ENCODE assay signal across 7 mouse cellular contexts in the genomic region with DNA sequence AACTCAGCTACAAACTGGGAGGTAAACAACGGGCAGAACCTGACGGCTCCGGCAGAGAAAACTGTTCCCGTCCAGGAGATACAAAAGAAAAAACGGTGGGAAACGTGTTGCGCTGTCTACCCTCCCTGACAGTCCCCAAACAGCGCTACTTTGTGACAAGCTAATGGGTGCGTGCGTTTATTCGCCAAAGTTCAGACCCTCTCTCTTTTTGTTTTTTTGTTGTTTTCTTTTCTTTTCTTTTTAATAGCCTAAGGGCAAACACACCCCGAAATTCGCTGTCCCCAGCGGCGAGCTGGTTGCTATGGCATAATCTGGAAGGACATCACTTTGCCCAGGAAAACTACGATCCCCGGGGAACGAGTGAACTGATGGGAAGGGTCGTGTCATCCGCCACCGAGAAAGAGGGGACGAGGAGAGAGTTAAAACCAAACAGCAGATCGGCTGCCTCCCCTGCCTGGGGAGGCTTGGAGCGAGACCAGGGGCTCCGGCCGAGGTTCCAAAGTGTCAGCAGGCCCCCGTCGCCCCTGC. TPM values are rescaled to one million over a fixed set of nuclear protein-coding genes. Genes with fewer than 3 reads are reported as not detected.
DNase-seq lines count a peak whose midpoint lies in the region; ATAC-seq and TF ChIP-seq lines count a peak whose summit lies in the region.

No protein-coding gene starts in this region.

- peak overlapping the region; percentile 74 for H3K4me2 ChIP-seq in hindbrain, embryonic 16.5 days (ENCODE audit: low read length)
- peak overlapping the region; percentile 76 for H3K4me2 ChIP-seq in neural tube, embryonic 12.5 days (replicated peaks)

- H3K4me3 ChIP-seq in liver, adult 2 months (ENCODE audit: insufficient read depth, low read depth, low read length), result peak overlapping the region; percentile 95
- H3K4me3 ChIP-seq in cortical plate, adult 2 months (ENCODE audit: insufficient read depth, low read length), result peak overlapping the region; percentile 89
- H3K4me3 ChIP-seq in hindbrain, embryonic 16.5 days (ENCODE audit: low read length), result peak overlapping the region; percentile 77
- peak overlapping the region; percentile 89 for H3K4me3 ChIP-seq in neural tube, embryonic 12.5 days

- under 1% methylated on average over 28 of the region's 28 CpGs for WGBS in liver, adult 2 months
- 0% methylated on average over 27 of the region's 28 CpGs for WGBS in hindbrain, embryonic 16.5 days
- under 1% methylated on average over 28 of the region's 28 CpGs for WGBS in neural tube, embryonic 12.5 days

- ATAC-seq in hindbrain, embryonic 16.5 days, result no peak
- no peak for ATAC-seq in neural tube, embryonic 12.5 days (ENCODE audit: low FRiP score, low read depth)

- no peaks in the 10 kb centered on the region for H3K27me3 ChIP-seq in liver, adult 2 months (ENCODE audit: control insufficient read depth, insufficient read depth, low read length)
- H3K27me3 ChIP-seq in hindbrain, embryonic 16.5 days (replicated peaks; ENCODE audit: control insufficient read depth, insufficient read depth, low read length), result no peaks in the 10 kb centered on the region
- no peaks in the 10 kb centered on the region for H3K27me3 ChIP-seq in neural tube, embryonic 12.5 days (replicated peaks)

- DNase-seq in liver, adult 2 months (ENCODE audit: extremely low read depth, low read depth, low spot score), result no peak
- no peak for DNase-seq in liver
- no peak for DNase-seq in gastrocnemius, postnatal 25 days
- DNase-seq in right cerebral cortex, postnatal 4 days, result no peak

- no peaks in the 10 kb centered on the region for H3K9me3 ChIP-seq in hindbrain, embryonic 16.5 days (ENCODE audit: control insufficient read depth, low read length)
- H3K9me3 ChIP-seq in neural tube, embryonic 12.5 days, result no peaks in the 10 kb centered on the region

- no peak for TF ChIP-seq POLR2A in liver, adult 2 months (IDR thresholded peaks at IDR 0.05; ENCODE audit: extremely low read depth, insufficient read depth, low read length)
- TF ChIP-seq POLR2A in cortical plate, adult 2 months (IDR thresholded peaks at IDR 0.05; ENCODE audit: extremely low read depth, insufficient read depth, low read length), result no peak

- H3K9ac ChIP-seq in liver, adult 2 months (ENCODE audit: low read depth, low read length), result peak overlapping the region; percentile 98
- peak overlapping the region; percentile 97 for H3K9ac ChIP-seq in hindbrain, embryonic 16.5 days (ENCODE audit: low read depth, low read length)
- H3K9ac ChIP-seq in neural tube, embryonic 12.5 days, result peak overlapping the region; percentile 99

- H3K4me1 ChIP-seq in liver, adult 2 months (ENCODE audit: control insufficient read depth, insufficient read depth, low read length), result peaks cover 2% of the 10 kb centered on the region; the same call in 1 of the 2 replicates
- peaks cover 2% of the 10 kb centered on the region; the same call in 1 of the 2 replicates for H3K4me1 ChIP-seq in cortical plate, adult 2 months (ENCODE audit: control insufficient read depth, insufficient read depth, low read length)
- H3K4me1 ChIP-seq in hindbrain, embryonic 16.5 days (ENCODE audit: control insufficient read depth, insufficient read depth, low read depth, low read length), result peaks cover 14% of the 10 kb centered on the region
- H3K4me1 ChIP-seq in neural tube, embryonic 12.5 days, result peaks cover 13% of the 10 kb centered on the region

- TF ChIP-seq CTCF in liver, adult 2 months (IDR thresholded peaks at IDR 0.05; ENCODE audit: low read depth, low read length), result no peak
- no peak for TF ChIP-seq CTCF in cortical plate, adult 2 months (IDR thresholded peaks at IDR 0.05; ENCODE audit: extremely low read depth, insufficient read depth, low read length)

- H3K36me3 ChIP-seq in liver, adult 2 months (ENCODE audit: control insufficient read depth, insufficient read depth, low read length), result no peaks in the 10 kb centered on the region
- no peaks in the 10 kb centered on the region for H3K36me3 ChIP-seq in hindbrain, embryonic 16.5 days (ENCODE audit: control insufficient read depth, insufficient read depth, low read length)
- H3K36me3 ChIP-seq in neural tube, embryonic 12.5 days, result no peaks in the 10 kb centered on the region

- H3K27ac ChIP-seq in liver, adult 2 months (replicated peaks; ENCODE audit: insufficient read depth, low read depth, low read length), result peak overlapping the region; percentile 97; the same call in 1 of the 2 replicates
- H3K27ac ChIP-seq in cortical plate, adult 2 months (ENCODE audit: insufficient read depth, low read length), result peak overlapping the region; percentile 98
- peak overlapping the region; percentile 99 for H3K27ac ChIP-seq in hindbrain, embryonic 16.5 days (ENCODE audit: low read depth, low read length)
- peak overlapping the region; percentile 99 for H3K27ac ChIP-seq in neural tube, embryonic 12.5 days

- peaks cover 14% of the 10 kb centered on the region; the same call in 1 of the 2 replicates for H3K79me2 ChIP-seq in liver, adult 2 months (ENCODE audit: control insufficient read depth, insufficient read depth, low read length)

RNA-seq across cellular contexts. Expression of a gene that starts 0.8 kb away (rescaled TPM):
- total RNA-seq in liver, adult 2 months (2014; rRNA removed), result 17.7 and 20.0 TPM in 2 replicates
- 4.1 and 6.3 TPM in 2 replicates for polyA plus RNA-seq in liver, adult 2 months (2012; rRNA removed)
- polyA plus RNA-seq in cortical plate, adult 2 months (2012; rRNA removed), result 83.2 and 88.6 TPM in 2 replicates
- polyA plus RNA-seq in hindbrain, embryonic 16.5 days (2015; fragmentation: Nextera tagmentation; extraction: Ambion mirVana), result 51.2 TPM in 2 replicates
- polyA plus RNA-seq in neural tube, embryonic 12.5 days (2016; fragmentation: Nextera tagmentation; extraction: Ambion mirVana), result 45.0 and 45.6 TPM in 2 replicates
- 10 to 100 TPM; 18.3 to 18.8 TPM for total RNA-seq in gastrocnemius, postnatal 25 days (2021)
